In the genomic region with DNA sequence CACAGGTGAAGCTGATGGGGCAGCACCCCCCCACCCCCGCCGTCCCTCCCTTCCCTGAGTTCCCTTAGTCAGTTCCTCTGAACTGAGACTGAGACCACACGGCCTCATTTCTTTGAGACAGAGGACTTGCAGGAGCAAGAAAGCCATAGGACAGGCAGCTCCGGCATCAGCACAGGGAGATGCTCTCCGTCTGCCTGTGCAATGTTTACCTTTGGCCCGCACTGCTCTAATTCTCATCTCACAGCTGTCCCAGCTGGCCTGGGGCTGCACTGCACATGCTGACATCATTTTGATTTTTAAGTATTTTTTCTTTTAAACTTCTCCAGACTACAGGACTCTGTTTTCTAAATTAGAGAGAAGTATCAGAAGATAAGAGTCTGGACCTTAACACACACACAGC, we compare ENCODE assay signal across 9 mouse cellular contexts. TPM values are rescaled to one million over a fixed set of nuclear protein-coding genes. Genes with fewer than 3 reads are reported as not detected.
A peak's percentile ranks its signal among the peaks of the same experiment; 100 is the strongest.
DNase-seq lines count a peak whose midpoint lies in the region; ATAC-seq lines count a peak whose summit lies in the region.
"Had no signal": no experiment of that assay in that cellular context is flagged by ENCODE, and none has a peak within 500 bp of the region (broad histone marks: within the 10 kb centered on the region; RNA-seq: fewer than 3 reads in every experiment).

No protein-coding gene starts in this region.

- H3K4me2 ChIP-seq in kidney, embryonic 15.5 days = peak overlapping the region; percentile 91
- H3K4me2 ChIP-seq in embryonic facial prominence, embryonic 12.5 days (replicated peaks) = peak overlapping the region; percentile 86
- peak overlapping the region; percentile 20; the same call in 1 of the 2 replicates for H3K4me2 ChIP-seq in neural tube, embryonic 14.5 days (ENCODE audit: low read depth, low read length)

- peaks cover 44% of the 10 kb centered on the region for H3K36me3 ChIP-seq in kidney, embryonic 15.5 days
- peaks cover 36% of the 10 kb centered on the region for H3K36me3 ChIP-seq in embryonic facial prominence, embryonic 12.5 days
- peaks cover 51% of the 10 kb centered on the region for H3K36me3 ChIP-seq in limb, embryonic 10.5 days
- 0 out of 2 replicates have a peak, but pooled peaks cover 8% of the 10 kb centered on the region for H3K36me3 ChIP-seq in neural tube, embryonic 14.5 days (ENCODE audit: control insufficient read depth, insufficient read depth, low read length)

- peaks cover 35% of the 10 kb centered on the region for H3K4me1 ChIP-seq in kidney, embryonic 15.5 days
- H3K4me1 ChIP-seq in embryonic facial prominence, embryonic 12.5 days = peaks cover 21% of the 10 kb centered on the region
- H3K4me1 ChIP-seq in limb, embryonic 10.5 days = peaks cover 12% of the 10 kb centered on the region
- H3K4me1 ChIP-seq in neural tube, embryonic 14.5 days (ENCODE audit: control insufficient read depth, insufficient read depth, low read length) = peaks cover 15% of the 10 kb centered on the region

- peak overlapping the region; percentile 87 for H3K4me3 ChIP-seq in kidney, embryonic 15.5 days (replicated peaks)
- peak overlapping the region; percentile 91 for H3K4me3 ChIP-seq in embryonic facial prominence, embryonic 12.5 days
- H3K4me3 ChIP-seq in limb, embryonic 10.5 days = peak overlapping the region; percentile 84
- no peak overlapping the region for H3K4me3 ChIP-seq in neural tube, embryonic 14.5 days (ENCODE audit: low read depth, low read length)

- no peak overlapping the region for H3K27ac ChIP-seq in kidney, embryonic 15.5 days
- no peak overlapping the region for H3K27ac ChIP-seq in embryonic facial prominence, embryonic 12.5 days
- H3K27ac ChIP-seq in limb, embryonic 10.5 days = no peak overlapping the region
- H3K27ac ChIP-seq in neural tube, embryonic 14.5 days (ENCODE audit: low read depth, low read length) = no peak overlapping the region

- intact Hi-C loops in left cerebral cortex, postnatal 4 days (cut with DNase I) = no loop called here

- H3K27me3 ChIP-seq in kidney, embryonic 15.5 days = no peaks in the 10 kb centered on the region
- no peaks in the 10 kb centered on the region for H3K27me3 ChIP-seq in embryonic facial prominence, embryonic 12.5 days
- H3K27me3 ChIP-seq in limb, embryonic 10.5 days (ENCODE audit: low read depth, poor library complexity, severe bottlenecking) = no peaks in the 10 kb centered on the region
- no peaks in the 10 kb centered on the region for H3K27me3 ChIP-seq in neural tube, embryonic 14.5 days (ENCODE audit: control insufficient read depth, insufficient read depth, low read length)

- WGBS in kidney, embryonic 15.5 days = 15% methylated on average over 6 of the region's 6 CpGs
- WGBS in embryonic facial prominence, embryonic 12.5 days = 29% methylated on average over 6 of the region's 6 CpGs
- WGBS in limb, embryonic 10.5 days = 50% methylated on average over 6 of the region's 6 CpGs
- WGBS in neural tube, embryonic 14.5 days = 43% methylated on average over 6 of the region's 6 CpGs

- DNase-seq in kidney, postnatal 36 days = no peak
- DNase-seq in limb, embryonic 10.5 days (ENCODE audit: low spot score) = no peak
- DNase-seq in urinary bladder, adult 18-20 months (ENCODE audit: low spot score in 2 of 2) = no peak
- no peak for DNase-seq in left cerebral cortex, postnatal 4 days
- DNase-seq in cerebellum, adult 9-10 months = no peak

- ATAC-seq in kidney, embryonic 15.5 days (replicated peaks; ENCODE audit: low FRiP score) = no peak
- ATAC-seq in embryonic facial prominence, embryonic 12.5 days (ENCODE audit: insufficient number of reproducible peaks, insufficient read depth, low FRiP score, low TSS enrichment) = no peak
- no peak for ATAC-seq in neural tube, embryonic 14.5 days (ENCODE audit: low read depth)
- ATAC-seq: activated CD4-positive, CD25-positive, alpha-beta regulatory T cell, adult 4 months had no signal

- peak overlapping the region; percentile 55; the same call in 1 of the 2 replicates for H3K9ac ChIP-seq in kidney, embryonic 15.5 days
- H3K9ac ChIP-seq in embryonic facial prominence, embryonic 12.5 days = no peak overlapping the region; the same call in none of the 2 replicates
- H3K9ac ChIP-seq in neural tube, embryonic 14.5 days (replicated peaks; ENCODE audit: low read depth, low read length) = 0 out of 2 replicates have a peak overlapping the region, but pooled peaks have one; percentile 16

- H3K9me3 ChIP-seq in kidney, embryonic 15.5 days (replicated peaks) = no peaks in the 10 kb centered on the region
- H3K9me3 ChIP-seq in embryonic facial prominence, embryonic 12.5 days = no peaks in the 10 kb centered on the region
- no peaks in the 10 kb centered on the region for H3K9me3 ChIP-seq in limb, embryonic 10.5 days (replicated peaks)
- no peaks in the 10 kb centered on the region for H3K9me3 ChIP-seq in neural tube, embryonic 14.5 days (ENCODE audit: control insufficient read depth, low read length)

RNA-seq across cellular contexts. Expression of gene Fbxo5, which starts 2.5 kb away (rescaled TPM):
- polyA plus RNA-seq in kidney, embryonic 15.5 days (2015; fragmentation: Nextera tagmentation; extraction: Ambion mirVana) = 75.5 and 79.6 TPM in 2 replicates
- 79.1 and 79.8 TPM in 2 replicates for polyA plus RNA-seq in embryonic facial prominence, embryonic 12.5 days (2016; fragmentation: Nextera tagmentation; extraction: Ambion mirVana)
- polyA plus RNA-seq in limb, embryonic 10.5 days (2016; fragmentation: Nextera tagmentation; extraction: Ambion mirVana) = 106 and 125 TPM in 2 replicates
- polyA plus RNA-seq in neural tube, embryonic 14.5 days (2014; fragmentation: Nextera tagmentation; extraction: Ambion mirVana) = 6.2 and 7.4 TPM in 2 replicates
- total RNA-seq in left cerebral cortex, postnatal 4 days (2021) = 1 to 10 TPM; 4.0 to 4.6 TPM

RNA-seq across cellular contexts. Expression of gene Mtrf1l, which starts 20.8 kb away (rescaled TPM):
- polyA plus RNA-seq in kidney, embryonic 15.5 days (2015; fragmentation: Nextera tagmentation; extraction: Ambion mirVana) = 14.5 and 15.3 TPM in 2 replicates
- 14.9 and 19.0 TPM in 2 replicates for polyA plus RNA-seq in embryonic facial prominence, embryonic 12.5 days (2016; fragmentation: Nextera tagmentation; extraction: Ambion mirVana)
- 11.5 and 12.6 TPM in 2 replicates for polyA plus RNA-seq in limb, embryonic 10.5 days (2016; fragmentation: Nextera tagmentation; extraction: Ambion mirVana)
- polyA plus RNA-seq in neural tube, embryonic 14.5 days (2014; fragmentation: Nextera tagmentation; extraction: Ambion mirVana) = 11.4 and 13.1 TPM in 2 replicates
- total RNA-seq in left cerebral cortex, postnatal 4 days (2021) = 10 to 100 TPM; 10.7 to 11.4 TPM

Comparison
In these comparisons a context has a peak if more than half of its experiments do, and no peak if none do; other contexts are left out.
1. H3K4me2 ChIP-seq: peak in every context shown above with its lines; median percentile 91 in kidney, embryonic 15.5 days; 86 in embryonic facial prominence, embryonic 12.5 days; 20 in neural tube, embryonic 14.5 days.